Mouse (Mus musculus) ES-E14 (cell line): Measurements from ENCODE around the gene Enox2. TPM values are rescaled to one million over a fixed set of nuclear protein-coding genes. Genes with fewer than 3 reads are reported as not detected.

ENCODE experiments used
- DNase-seq: peaks from one replicate; pipeline ENCODE4 v3.0.0-alpha.2; 2013; ENCODE audit warnings: low read depth, low spot score
- H3K27ac ChIP-seq: 2 replicates; pipeline ENCODE4 v1.5.1; 2012; ENCODE audit warnings: low read depth, mild to moderate bottlenecking, low read length, moderate library complexity, mixed read lengths; ENCODE audit not compliant: poor library complexity, insufficient read depth, severe bottlenecking
- H3K36me3 ChIP-seq: 2 replicates; pipeline ENCODE4 v1.6.1; 2012; ENCODE audit warnings: mild to moderate bottlenecking, low read length, moderate library complexity, mixed read lengths; ENCODE audit not compliant: control insufficient read depth, poor library complexity, insufficient read depth, severe bottlenecking
- H3K4me1 ChIP-seq, 2 experiments: fragments of 150-350 bp in 1 of 2; sonication (generic) in 1 of 2; 2 replicates each; pipeline ENCODE4 v1.6.1; 2012; ENCODE audit warnings: low read length in 2 of 2, mild to moderate bottlenecking in 1 of 2, mixed read lengths in 1 of 2; ENCODE audit not compliant: control insufficient read depth in 2 of 2, insufficient read depth in 2 of 2, poor library complexity in 1 of 2
- H3K4me3 ChIP-seq, 2 experiments: fragments of 150-350 bp in 1 of 2; sonication (generic) in 1 of 2; 2 replicates each; pipeline ENCODE4 v1.5.1; 2012; ENCODE audit warnings: low read length in 2 of 2, low read depth in 1 of 2, mild to moderate bottlenecking in 1 of 2, mixed read lengths in 1 of 2; ENCODE audit not compliant: insufficient read depth in 1 of 2, poor library complexity in 1 of 2, severe bottlenecking in 1 of 2
- H3K9ac ChIP-seq: 2 replicates; pipeline ENCODE4 v1.6.1; 2012; ENCODE audit warnings: low read depth, mild to moderate bottlenecking, low read length, mixed read lengths; ENCODE audit not compliant: poor library complexity, insufficient read depth, severe bottlenecking
- H3K9me3 ChIP-seq: fragments of 150-350 bp; sonication (generic); 2 replicates; pipeline ENCODE4 v1.6.1; 2012; ENCODE audit warnings: low read depth, mild to moderate bottlenecking, low read length; ENCODE audit not compliant: control insufficient read depth, insufficient read depth
- CHD2 ChIP-seq: IDR thresholded peaks from 2 replicates; pipeline ENCODE4 v1.6.1; 2014; ENCODE audit warnings: mild to moderate bottlenecking, low read depth, low read length, inconsistent platforms
- HCFC1 ChIP-seq: IDR thresholded peaks from 2 replicates; pipeline ENCODE4 v1.6.1; 2012; ENCODE audit warnings: low read length, inconsistent platforms, borderline replicate concordance; ENCODE audit not compliant: insufficient read depth
- MAFK ChIP-seq: IDR thresholded peaks from 2 replicates; pipeline ENCODE4 v1.6.1; 2014; ENCODE audit warnings: mild to moderate bottlenecking, low read depth, low read length, inconsistent platforms; ENCODE audit not compliant: insufficient read depth
- ZC3H11A ChIP-seq: IDR thresholded peaks from 2 replicates; pipeline ENCODE4 v1.6.1; 2012; ENCODE audit warnings: low read depth, mild to moderate bottlenecking, inconsistent platforms, low read length, borderline replicate concordance
- ZNF384 ChIP-seq: IDR thresholded peaks from 2 replicates; pipeline ENCODE4 v1.6.1; 2012; ENCODE audit warnings: low read depth, low read length, inconsistent platforms
- in situ Hi-C, 2 experiments: fragments of 600-800 bp; cut with MboI; formaldehyde crosslinking; loops; one replicate each; pipeline ENCODE4 v1.15.1; 2025; ENCODE audit warnings: low sequenced_read_pairs in 2 of 2, inconsistent platforms in 1 of 2; ENCODE audit not compliant: unreplicated experiment in 2 of 2
- total RNA-seq: library from RNA; depleted of rRNA; stranded (reverse); fragments of 300-350 nt; gene quantifications from 2 replicates; pipeline ENCODE4 v1.2.3, GENCODE M21; 2012

Gene Enox2
- total RNA-seq, 1 experiment = 5.2 TPM

DNA sequence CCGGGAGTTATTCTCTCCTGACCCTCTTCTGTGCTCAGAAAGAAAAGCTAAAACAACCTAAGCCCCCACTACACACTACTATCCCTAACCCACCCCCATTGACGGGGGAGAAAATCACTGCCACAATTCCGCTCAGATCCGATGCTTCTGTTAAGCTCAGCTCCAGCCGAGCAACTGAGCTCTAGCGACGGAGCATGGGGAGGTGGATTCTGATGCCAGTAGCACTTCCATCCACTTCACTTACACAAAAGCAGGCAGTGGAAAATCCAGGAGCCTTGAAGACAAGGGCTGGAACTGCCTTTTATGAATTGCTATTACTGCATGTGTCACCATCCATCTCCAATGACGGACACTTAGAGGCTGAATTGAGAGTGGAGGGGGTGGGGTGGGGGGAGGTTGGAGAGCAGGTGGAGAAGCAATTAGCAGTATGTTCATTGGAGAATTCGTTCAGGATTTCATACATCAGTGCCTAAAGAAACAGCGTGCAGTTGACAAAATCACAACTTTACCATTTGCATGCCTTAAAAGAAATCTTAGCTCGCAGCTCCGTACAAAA is 14.5 kb downstream of the Enox2 start:
- Histone ChIP-seq H3K9me3 (no peaks in the 10 kb centered on the region), H3K9ac (no peak overlapping the region), H3K4me3 (no peak overlapping the region), H3K4me1 (no peaks in the 10 kb centered on the region), H3K36me3 (no peaks in the 10 kb centered on the region), H3K27ac (no peak overlapping the region)
- in situ Hi-C loops = no loop called here
- no peak for TF ChIP-seq CHD2
- TF ChIP-seq ZNF384 = no peak
- no peak for TF ChIP-seq MAFK
- no peak for TF ChIP-seq ZC3H11A
- TF ChIP-seq HCFC1 = no peak
- no peak for DNase-seq

DNA sequence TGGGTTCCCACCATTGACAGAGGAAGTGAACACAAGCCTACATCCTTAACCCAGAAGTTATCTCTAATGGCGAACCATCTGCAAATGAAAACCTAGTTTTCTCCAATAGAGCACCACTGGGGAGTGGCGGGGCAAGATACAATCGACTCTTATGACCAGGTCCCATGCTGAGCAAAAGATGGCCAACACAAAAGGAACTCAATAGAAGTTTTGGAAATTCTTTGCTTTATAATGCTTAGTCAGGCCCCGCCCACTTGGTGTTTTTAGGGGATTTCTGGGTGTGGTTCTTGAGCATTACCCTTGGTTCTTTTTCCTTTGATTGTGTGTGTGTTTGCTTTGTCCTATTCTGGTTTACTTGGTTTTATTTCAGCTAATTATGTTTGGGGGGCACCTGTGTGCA is 37.2 kb downstream of the Enox2 start:
- Histone ChIP-seq H3K9me3 (no peaks in the 10 kb centered on the region), H3K4me1 (peaks cover 0 to 2% of the 10 kb centered on the region in 2 experiments; a peak in 1 of 4 replicates), H3K4me3 (no peak overlapping the region), H3K9ac (no peak overlapping the region), H3K36me3 (no peaks in the 10 kb centered on the region), H3K27ac (no peak overlapping the region)
- in situ Hi-C loops = no loop called here
- DNase-seq = peak; percentile 21
- TF ChIP-seq CHD2 = no peak
- no peak for TF ChIP-seq ZNF384
- no peak for TF ChIP-seq MAFK
- TF ChIP-seq ZC3H11A = no peak
- TF ChIP-seq HCFC1 = no peak

GRCm38 (mm10) chrX:49225792-49226426 is 62.1 kb downstream of the Enox2 start:
- no peak overlapping the region for H3K27ac ChIP-seq
- no peak overlapping the region for H3K4me3 ChIP-seq
- H3K4me1 ChIP-seq = no peaks in the 10 kb centered on the region
- no peak overlapping the region for H3K9ac ChIP-seq
- no peak for TF ChIP-seq ZC3H11A
- TF ChIP-seq HCFC1 = no peak
- TF ChIP-seq MAFK = no peak
- H3K36me3 ChIP-seq = no peaks in the 10 kb centered on the region
- no peaks in the 10 kb centered on the region for H3K9me3 ChIP-seq
- in situ Hi-C loops = no loop called here
- DNase-seq = no peak

DNA sequence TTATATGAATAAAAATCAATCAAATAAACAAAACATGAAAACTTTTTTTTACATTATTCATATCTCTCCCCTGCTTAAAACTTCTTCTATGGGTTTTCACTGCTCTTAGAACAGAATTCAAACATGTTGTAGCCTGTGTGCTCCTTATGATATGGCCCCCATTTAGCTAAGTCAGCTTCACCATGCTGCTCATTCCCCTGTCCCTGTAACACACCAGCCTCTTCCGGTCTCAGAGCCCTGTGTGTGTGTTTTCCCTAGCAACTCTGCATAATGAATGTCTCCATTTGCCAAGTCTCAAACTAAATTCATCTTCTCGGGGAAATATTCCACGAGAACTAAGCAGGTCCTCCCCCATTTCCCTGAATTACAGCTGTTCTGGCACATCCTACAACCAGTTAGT is 71.6 kb downstream of the Enox2 start:
- no peaks in the 10 kb centered on the region for H3K4me1 ChIP-seq
- H3K9me3 ChIP-seq = no peaks in the 10 kb centered on the region
- TF ChIP-seq ZC3H11A (no peak), CHD2 (no peak), HCFC1 (no peak), ZNF384 (no peak), MAFK (no peak)
- DNase-seq = no peak
- H3K27ac ChIP-seq = no peak overlapping the region
- H3K9ac ChIP-seq = no peak overlapping the region
- H3K4me3 ChIP-seq = no peak overlapping the region
- in situ Hi-C loops = no loop called here
- H3K36me3 ChIP-seq = no peaks in the 10 kb centered on the region

GRCm38 (mm10) chrX:49196386-49196785 is 91.7 kb downstream of the Enox2 start:
- no peak overlapping the region for H3K27ac ChIP-seq
- no peaks in the 10 kb centered on the region for H3K9me3 ChIP-seq
- TF ChIP-seq ZNF384 = no peak
- no peak for TF ChIP-seq HCFC1
- TF ChIP-seq ZC3H11A = no peak
- TF ChIP-seq MAFK = no peak
- TF ChIP-seq CHD2 = no peak
- no peaks in the 10 kb centered on the region for H3K4me1 ChIP-seq
- H3K4me3 ChIP-seq = no peak overlapping the region
- H3K36me3 ChIP-seq = no peaks in the 10 kb centered on the region
- in situ Hi-C loops = no loop called here
- H3K9ac ChIP-seq = no peak overlapping the region
- DNase-seq = no peak
